Mouse (Mus musculus) liver, embryonic 14.5 days (tissue): ENCODE measurements around the gene Rasip1. TPM values are rescaled to one million over a fixed set of nuclear protein-coding genes. Genes with fewer than 3 reads are reported as not detected.

ENCODE experiments used
- ATAC-seq: fragments of 200-750 bp; cut with Nextera tagmentation; 2 replicates; pipeline ENCODE4 v1.8.0; 2017; ENCODE audit warnings: moderate number of reproducible peaks, mild to moderate bottlenecking, moderate library complexity; ENCODE audit not compliant: insufficient read depth
- DNase-seq, 3 experiments: peaks; one replicate each; pipeline ENCODE4 v3.0.0-alpha.2; 2012 to 2013; ENCODE audit warnings: low read depth in 3 of 3, low spot score in 3 of 3
- H3K27ac ChIP-seq: fragments of 300-500 bp; sonication (generic); 2 replicates; pipeline ENCODE4 v1.5.1; 2014; ENCODE audit warnings: moderate library complexity, mild to moderate bottlenecking, control low read depth, inconsistent platforms
- H3K27me3 ChIP-seq: fragments of 300-500 bp; sonication (generic); 2 replicates; pipeline ENCODE4 v1.6.1; 2014; ENCODE audit warnings: mild to moderate bottlenecking, low read length, moderate library complexity; ENCODE audit not compliant: control insufficient read depth, insufficient read depth
- H3K36me3 ChIP-seq: fragments of 300-500 bp; sonication (generic); replicated peaks from 2 replicates; pipeline ENCODE4 v1.6.1; 2014; ENCODE audit warnings: low read depth; ENCODE audit not compliant: control insufficient read depth, insufficient read depth
- H3K4me1 ChIP-seq, 2 experiments: fragments of 200-500 bp in 1 of 2; fragments of 300-500 bp in 1 of 2; sonication (generic) in 1 of 2; replicated peaks; 2 replicates each; pipeline ENCODE4 v1.6.1; 2012 to 2014; ENCODE audit warnings: antibody characterized with exemption in 1 of 2, inconsistent platforms in 1 of 2, low read length in 1 of 2; ENCODE audit not compliant: control insufficient read depth in 2 of 2, insufficient read depth in 2 of 2
- H3K4me2 ChIP-seq: fragments of 300-500 bp; sonication (generic); 2 replicates; pipeline ENCODE4 v1.6.1; 2014; ENCODE audit warnings: low read depth, mild to moderate bottlenecking, control low read depth, moderate library complexity
- H3K4me3 ChIP-seq, 2 experiments: fragments of 200-500 bp in 1 of 2; fragments of 300-500 bp in 1 of 2; sonication (generic) in 1 of 2; 2 replicates each; pipeline ENCODE4 v1.5.1; 2012 to 2014; ENCODE audit warnings: low read depth in 2 of 2, low read length in 2 of 2, mild to moderate bottlenecking in 2 of 2, control low read depth in 1 of 2, inconsistent platforms in 1 of 2, moderate library complexity in 1 of 2; ENCODE audit not compliant: insufficient read depth in 1 of 2
- H3K9ac ChIP-seq: fragments of 300-500 bp; sonication (generic); replicated peaks from 2 replicates; pipeline ENCODE4 v1.6.1; 2014; ENCODE audit warnings: mild to moderate bottlenecking, control low read depth, moderate library complexity
- H3K9me3 ChIP-seq: fragments of 300-500 bp; sonication (generic); 2 replicates; pipeline ENCODE4 v1.6.1; 2016; ENCODE audit warnings: low read length, mixed read lengths; ENCODE audit not compliant: control insufficient read depth
- CTCF ChIP-seq: IDR thresholded peaks from 2 replicates; pipeline ENCODE4 v1.5.1; 2016; ENCODE audit warnings: antibody characterized with exemption, low read depth, control low read depth
- EP300 ChIP-seq: IDR thresholded peaks from 2 replicates; pipeline ENCODE4 v1.6.1; 2016; ENCODE audit warnings: antibody characterized with exemption, low read depth
- WGBS: fragments of 180-500 bp; shearing (Covaris S2); extraction: QIAGEN DNeasy Blood & Tissue Kit; methylation state at CpG from one replicate; pipeline ENCODE4 v1.1.7; 2014; ENCODE audit not compliant: insufficient replicate concordance; 5-methylcytosine and 5-hydroxymethylcytosine counted together
- polyA plus RNA-seq, 2 experiments: library from polyadenylated mRNA; depleted of rRNA in 1 of 2; stranded (reverse) in 1 of 2; unstranded in 1 of 2; fragments of >200 nt; fragmentation: Nextera tagmentation in 1 of 2; extraction: Ambion mirVana in 1 of 2; gene quantifications; 2 replicates each; pipeline versions ENCODE4 v1.2.1 to v1.2.3; 2012 to 2014

Gene Rasip1
- polyA plus RNA-seq, 2 experiments, result 1.3 to 2.2 TPM

- TF ChIP-seq EP300 (no peak), CTCF (no peak)
- H3K27ac ChIP-seq, result no peak overlapping the region
- peaks cover 17% of the 10 kb centered on the region for H3K27me3 ChIP-seq
- H3K9ac ChIP-seq, result no peak overlapping the region
- no peak overlapping the region for H3K4me3 ChIP-seq
- no peaks in the 10 kb centered on the region for H3K9me3 ChIP-seq
- no peaks in the 10 kb centered on the region for H3K36me3 ChIP-seq
- DNase-seq (peak in 1 of 3 experiments; percentile 19), ATAC-seq (no peak)
- peaks cover 0 to 4% of the 10 kb centered on the region in 2 experiments; a peak in 1 of 4 replicates for H3K4me1 ChIP-seq
- WGBS, result 71% methylated on average over 11 of the region's 11 CpGs
- H3K4me2 ChIP-seq, result no peak overlapping the region
Measured at GRCm38 (mm10) chr7:45623507-45623906, 3.8 kb upstream of the Rasip1 start.

- Histone ChIP-seq H3K4me1 (peaks cover 0 to 4% of the 10 kb centered on the region in 2 experiments; a peak in 1 of 4 replicates), H3K36me3 (no peaks in the 10 kb centered on the region), H3K9ac (no peak overlapping the region), H3K4me3 (no peak overlapping the region), H3K4me2 (no peak overlapping the region), H3K27me3 (peaks cover 20% of the 10 kb centered on the region), H3K27ac (no peak overlapping the region), H3K9me3 (no peaks in the 10 kb centered on the region)
- DNase-seq (no peak), ATAC-seq (no peak)
- 71% methylated on average over 3 of the region's 3 CpGs for WGBS
- TF ChIP-seq EP300 (no peak), CTCF (no peak)
Measured at GRCm38 (mm10) chr7:45624718-45625117, 2.6 kb upstream of the Rasip1 start.

- ATAC-seq (no peak), DNase-seq (no peak)
- no peak overlapping the region for H3K4me2 ChIP-seq
- H3K9ac ChIP-seq, result no peak overlapping the region
- H3K27me3 ChIP-seq, result peaks cover 20% of the 10 kb centered on the region
- no peaks in the 10 kb centered on the region for H3K36me3 ChIP-seq
- H3K9me3 ChIP-seq, result no peaks in the 10 kb centered on the region
- peaks cover 0 to 4% of the 10 kb centered on the region in 2 experiments; a peak in 1 of 4 replicates for H3K4me1 ChIP-seq
- TF ChIP-seq EP300 (no peak), CTCF (no peak)
- WGBS, result 60% methylated on average over 8 of the region's 8 CpGs
- no peak overlapping the region for H3K4me3 ChIP-seq
- no peak overlapping the region for H3K27ac ChIP-seq
Measured at GRCm38 (mm10) chr7:45625481-45625880, 1.8 kb upstream of the Rasip1 start.

GRCm38 (mm10) chr7:45626571-45627076 is 664 bp upstream of the Rasip1 start:
- no peak overlapping the region for H3K9ac ChIP-seq
- no peak for DNase-seq
- 58% methylated on average over 7 of the region's 7 CpGs for WGBS
- H3K27me3 ChIP-seq, result peaks cover 20% of the 10 kb centered on the region
- H3K4me2 ChIP-seq, result no peak overlapping the region
- no peak overlapping the region for H3K27ac ChIP-seq
- no peaks in the 10 kb centered on the region for H3K9me3 ChIP-seq
- H3K36me3 ChIP-seq, result no peaks in the 10 kb centered on the region
- H3K4me3 ChIP-seq, result no peak overlapping the region
- ATAC-seq, result no peak
- H3K4me1 ChIP-seq, result no peaks in the 10 kb centered on the region
- no peak for TF ChIP-seq EP300
- TF ChIP-seq CTCF, result no peak

- peaks cover 20% of the 10 kb centered on the region for H3K27me3 ChIP-seq
- H3K9ac ChIP-seq, result peak overlapping the region; percentile 13; the same call in 1 of the 2 replicates
- ATAC-seq, result peak; percentile 73
- H3K9me3 ChIP-seq, result no peaks in the 10 kb centered on the region
- peak overlapping the region; percentile 13 to 49 for H3K4me3 ChIP-seq
- H3K4me1 ChIP-seq, result no peaks in the 10 kb centered on the region
- no peak overlapping the region for H3K27ac ChIP-seq
- peak overlapping the region; percentile 63 for H3K4me2 ChIP-seq
- 2% methylated on average over 105 of the region's 105 CpGs for WGBS
- H3K36me3 ChIP-seq, result no peaks in the 10 kb centered on the region
- TF ChIP-seq CTCF (peak; percentile 60), EP300 (no peak)
- peak; percentile 43 to 56 (median 48) for DNase-seq
Measured at GRCm38 (mm10) chr7:45628364-45629294, 1.3 kb downstream of the Rasip1 start.
